Mouse (Mus musculus): Measurements from ENCODE around the gene Gm20388. TPM values are rescaled to one million over a fixed set of nuclear protein-coding genes. Genes with fewer than 3 reads are reported as not detected.

The Gm20388 gene
- polyA plus RNA-seq, 1 experiment from 2014 or later: 12.4 TPM

DNA sequence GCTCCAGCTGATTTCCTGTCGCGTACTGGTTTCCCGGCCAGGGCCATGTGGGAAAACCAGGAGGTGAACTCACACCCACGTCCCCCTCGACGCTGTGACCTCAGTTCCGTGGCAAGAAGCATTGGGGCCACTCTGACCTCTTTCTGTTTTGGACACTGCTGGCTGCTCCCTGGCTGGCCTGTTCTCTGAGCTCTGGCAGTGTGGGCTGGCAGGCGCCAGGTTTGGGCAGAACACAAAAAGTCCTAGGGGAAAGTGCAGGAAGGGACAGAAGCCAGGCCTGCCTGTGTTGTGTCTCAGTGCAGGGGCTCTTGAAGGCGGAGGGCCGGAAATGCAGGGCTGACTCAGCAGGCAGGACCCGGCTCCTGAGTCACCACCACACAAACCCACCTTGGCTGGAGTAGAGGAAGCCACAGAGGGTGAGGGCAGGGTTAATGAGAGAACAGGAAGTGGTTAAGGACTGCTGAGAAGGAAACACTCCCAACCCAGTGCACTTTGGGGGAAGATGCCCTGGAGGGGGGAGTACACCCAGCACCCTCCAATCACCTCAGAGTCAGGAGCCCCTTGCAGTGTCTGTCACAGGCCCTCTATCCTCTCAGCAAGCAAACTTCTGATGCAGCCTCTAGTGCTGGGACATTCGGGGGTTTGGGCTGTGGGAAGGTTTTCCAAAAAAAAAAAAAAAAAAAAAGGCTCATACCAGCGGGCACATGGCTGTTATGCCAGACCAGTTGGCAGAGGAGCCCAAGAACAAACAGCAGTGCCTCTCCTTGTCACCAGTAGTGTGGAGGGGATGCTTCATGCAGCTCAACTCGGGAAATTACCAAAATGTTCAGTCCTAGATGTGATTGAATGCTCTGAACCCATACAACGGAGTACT lies 1277.1 kb downstream of the Gm20388 start:
- no peaks in the 10 kb centered on the region; the same call in 1 of the 2 replicates for H3K4me1 ChIP-seq (ENCODE audit: control insufficient read depth, insufficient read depth, low read depth, low read length)
- 68% methylated on average over 15 of the region's 15 CpGs for WGBS
- H3K36me3 ChIP-seq (ENCODE audit: control insufficient read depth, insufficient read depth, low read length): no peaks in the 10 kb centered on the region
- H3K9ac ChIP-seq (ENCODE audit: low read depth, low read length): no peak overlapping the region
- no peak for ATAC-seq
- no peaks in the 10 kb centered on the region for H3K27me3 ChIP-seq (replicated peaks; ENCODE audit: control insufficient read depth, insufficient read depth, low read length)
- H3K27ac ChIP-seq (ENCODE audit: low read depth, low read length): no peak overlapping the region
- no peak overlapping the region for H3K4me2 ChIP-seq (ENCODE audit: low read length)
- H3K4me3 ChIP-seq (ENCODE audit: low read length): no peak overlapping the region
- H3K9me3 ChIP-seq (ENCODE audit: control insufficient read depth, low read length): no peaks in the 10 kb centered on the region

DNA sequence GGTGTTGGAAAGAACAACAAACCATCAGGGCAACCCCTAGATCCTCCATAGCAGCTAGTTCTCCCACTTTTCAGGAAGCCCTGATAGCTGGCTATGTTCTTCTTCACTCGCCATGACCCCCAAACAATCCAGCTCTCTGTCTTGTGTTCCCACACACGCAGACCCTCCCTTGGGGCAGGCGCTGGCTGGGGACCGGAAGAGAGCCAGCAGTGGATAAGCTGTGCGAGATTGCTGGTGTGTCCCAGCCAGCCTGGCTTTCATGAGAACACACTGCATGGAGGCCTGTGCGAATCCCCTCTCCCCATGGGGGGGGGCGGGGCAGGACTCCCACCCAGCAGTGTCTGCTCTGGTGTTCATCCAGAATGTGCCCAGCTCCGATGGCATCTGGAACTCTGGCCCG lies 1278.4 kb downstream of the Gm20388 start:
- no peak overlapping the region for H3K4me3 ChIP-seq (ENCODE audit: low read length)
- H3K27ac ChIP-seq (ENCODE audit: low read depth, low read length): no peak overlapping the region
- no peak overlapping the region for H3K9ac ChIP-seq (ENCODE audit: low read depth, low read length)
- 75% methylated on average over 9 of the region's 9 CpGs for WGBS
- H3K27me3 ChIP-seq (replicated peaks; ENCODE audit: control insufficient read depth, insufficient read depth, low read length): no peaks in the 10 kb centered on the region
- no peaks in the 10 kb centered on the region for H3K9me3 ChIP-seq (ENCODE audit: control insufficient read depth, low read length)
- H3K36me3 ChIP-seq (ENCODE audit: control insufficient read depth, insufficient read depth, low read length): no peaks in the 10 kb centered on the region
- no peak for ATAC-seq
- H3K4me1 ChIP-seq (ENCODE audit: control insufficient read depth, insufficient read depth, low read depth, low read length): no peaks in the 10 kb centered on the region; the same call in 1 of the 2 replicates
- no peak overlapping the region for H3K4me2 ChIP-seq (ENCODE audit: low read length)

DNA sequence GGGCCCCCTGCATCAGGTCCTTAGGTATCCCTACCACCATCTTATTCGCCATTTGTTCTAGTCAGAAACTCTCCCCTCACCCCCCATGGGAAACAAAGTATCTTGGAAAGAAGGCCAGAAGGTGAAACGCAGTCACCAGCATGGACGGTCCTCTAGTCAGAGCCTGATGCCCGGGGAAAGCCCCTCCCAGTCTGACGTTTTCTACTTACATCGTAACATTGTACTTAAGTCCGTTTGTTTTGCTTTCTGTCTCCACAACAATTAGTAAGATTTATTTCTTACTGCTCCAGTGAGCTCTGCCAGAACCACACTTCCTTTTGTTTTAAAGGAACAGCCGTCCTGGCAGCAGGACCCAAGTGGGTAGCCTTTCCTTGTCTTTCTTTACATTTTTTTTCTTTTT lies 1281.8 kb downstream of the Gm20388 start:
- H3K4me3 ChIP-seq (ENCODE audit: low read length): no peak overlapping the region
- ATAC-seq: no peak

DNA sequence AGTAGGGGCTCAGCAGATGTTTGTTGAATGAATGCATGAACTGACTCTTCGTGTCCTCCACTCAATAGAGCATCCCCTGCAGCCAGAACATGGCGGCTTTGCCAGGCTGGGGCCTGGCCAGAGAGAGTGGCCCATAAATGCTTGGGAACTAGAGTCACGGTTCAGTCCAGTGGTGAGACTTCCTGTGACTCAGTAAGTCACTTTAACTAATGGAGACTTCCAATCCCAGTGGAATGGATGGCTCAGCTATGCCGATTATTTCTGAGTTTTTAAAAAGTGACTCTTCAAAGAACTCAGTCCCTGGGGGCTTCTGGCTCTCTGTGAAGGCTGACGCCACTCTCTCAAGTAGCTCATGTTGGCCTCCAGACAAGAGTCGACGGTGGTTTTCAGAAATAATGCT lies 1285.3 kb downstream of the Gm20388 start:
- Histone ChIP-seq H3K9ac (ENCODE audit: low read depth, low read length) (no peak overlapping the region), H3K4me3 (ENCODE audit: low read length) (no peak overlapping the region), H3K27ac (ENCODE audit: low read depth, low read length) (no peak overlapping the region), H3K27me3 (replicated peaks; ENCODE audit: control insufficient read depth, insufficient read depth, low read length) (no peaks in the 10 kb centered on the region), H3K36me3 (ENCODE audit: control insufficient read depth, insufficient read depth, low read length) (no peaks in the 10 kb centered on the region), H3K4me1 (ENCODE audit: control insufficient read depth, insufficient read depth, low read depth, low read length) (no peaks in the 10 kb centered on the region), H3K4me2 (ENCODE audit: low read length) (no peak overlapping the region), H3K9me3 (ENCODE audit: control insufficient read depth, low read length) (no peaks in the 10 kb centered on the region)
- ATAC-seq: no peak
- 77% methylated on average over 7 of the region's 7 CpGs for WGBS

More for the DNA sequence above, 1281.8 kb downstream of the Gm20388 start:
- no peak overlapping the region for H3K27ac ChIP-seq (ENCODE audit: low read depth, low read length)
- no peaks in the 10 kb centered on the region for H3K27me3 ChIP-seq (replicated peaks; ENCODE audit: control insufficient read depth, insufficient read depth, low read length)
- no peaks in the 10 kb centered on the region for H3K36me3 ChIP-seq (ENCODE audit: control insufficient read depth, insufficient read depth, low read length)
- WGBS: 60% methylated on average over 8 of the region's 8 CpGs
- no peak overlapping the region for H3K9ac ChIP-seq (ENCODE audit: low read depth, low read length)
- no peaks in the 10 kb centered on the region for H3K9me3 ChIP-seq (ENCODE audit: control insufficient read depth, low read length)
- no peak overlapping the region for H3K4me2 ChIP-seq (ENCODE audit: low read length)
- no peaks in the 10 kb centered on the region; the same call in 1 of the 2 replicates for H3K4me1 ChIP-seq (ENCODE audit: control insufficient read depth, insufficient read depth, low read depth, low read length)

DNA sequence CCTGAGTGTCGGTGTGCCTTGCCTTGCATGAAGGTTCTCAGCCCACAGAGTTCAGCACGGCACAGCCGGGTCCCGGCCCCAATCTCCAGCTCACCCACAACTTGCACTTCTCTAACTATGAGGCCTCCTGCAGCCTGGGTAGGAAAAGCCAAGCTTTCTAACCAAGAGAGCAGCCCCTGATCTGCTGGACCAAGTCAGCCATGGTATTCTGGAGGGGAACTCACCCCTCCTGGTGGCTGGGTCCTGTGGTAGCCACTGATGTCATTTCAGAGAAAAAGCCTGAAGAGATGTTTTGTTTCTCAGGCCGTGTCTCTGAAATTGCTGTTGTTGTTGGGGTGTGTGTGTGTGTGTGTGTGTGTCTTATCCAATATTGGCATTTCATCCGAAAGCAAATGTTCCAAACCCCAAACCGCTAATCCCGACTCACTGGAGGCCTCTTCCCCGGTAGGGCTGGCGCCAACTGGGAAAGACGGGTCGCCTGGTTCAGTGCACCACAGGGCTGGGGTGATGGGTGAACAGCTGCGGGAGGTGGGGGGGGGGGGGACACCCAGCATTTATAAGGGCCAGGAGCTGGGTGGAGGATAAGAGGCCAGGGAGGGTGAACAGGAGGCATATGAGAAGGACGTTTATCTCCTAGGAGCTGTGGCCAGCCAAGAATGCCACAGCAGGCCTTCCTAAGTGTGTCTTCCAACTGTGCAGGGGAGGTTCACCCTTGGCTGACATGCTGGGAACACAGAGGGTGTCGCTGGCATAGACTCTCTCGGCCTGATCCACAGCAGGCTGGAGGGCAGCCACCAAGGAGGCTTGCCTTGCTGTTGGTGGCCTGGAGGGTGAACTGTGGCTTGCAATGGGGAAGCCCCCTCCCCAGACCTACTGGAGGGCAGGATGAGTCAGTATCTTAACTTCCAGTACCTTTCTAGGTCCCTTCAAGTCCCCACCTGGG lies 1286.4 kb downstream of the Gm20388 start:
- H3K9ac ChIP-seq (ENCODE audit: low read depth, low read length): no peak overlapping the region
- no peaks in the 10 kb centered on the region for H3K9me3 ChIP-seq (ENCODE audit: control insufficient read depth, low read length)
- no peak for ATAC-seq
- H3K4me2 ChIP-seq (ENCODE audit: low read length): no peak overlapping the region
- H3K27ac ChIP-seq (ENCODE audit: low read depth, low read length): no peak overlapping the region
- no peak overlapping the region for H3K4me3 ChIP-seq (ENCODE audit: low read length)
- no peaks in the 10 kb centered on the region for H3K36me3 ChIP-seq (ENCODE audit: control insufficient read depth, insufficient read depth, low read length)
- 71% methylated on average over 16 of the region's 16 CpGs for whole genome bisulfite sequencing
- no peaks in the 10 kb centered on the region for H3K27me3 ChIP-seq (replicated peaks; ENCODE audit: control insufficient read depth, insufficient read depth, low read length)
- no peaks in the 10 kb centered on the region for H3K4me1 ChIP-seq (ENCODE audit: control insufficient read depth, insufficient read depth, low read depth, low read length)

DNA sequence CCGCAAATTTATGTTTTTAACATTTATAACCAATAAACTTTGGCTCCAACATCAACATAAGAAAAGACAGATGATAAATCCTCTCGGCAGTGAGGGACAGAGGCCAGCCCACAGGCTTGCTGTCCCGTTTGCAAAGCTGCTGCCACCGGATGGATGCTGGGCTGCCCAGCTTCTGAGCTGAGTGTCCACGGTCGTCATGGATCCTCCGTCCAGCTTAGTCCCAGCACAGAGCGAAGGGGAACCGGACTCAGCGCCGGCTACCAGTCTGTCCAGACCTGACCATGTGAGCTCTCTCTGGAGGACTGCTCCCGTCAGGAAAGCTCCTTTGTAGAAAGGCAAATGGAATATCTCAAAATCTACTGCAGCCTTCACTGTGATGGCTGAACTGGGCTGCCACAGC lies 1289.4 kb downstream of the Gm20388 start:
- Histone ChIP-seq H3K4me3 (ENCODE audit: low read length) (no peak overlapping the region), H3K27me3 (replicated peaks; ENCODE audit: control insufficient read depth, insufficient read depth, low read length) (no peaks in the 10 kb centered on the region), H3K36me3 (ENCODE audit: control insufficient read depth, insufficient read depth, low read length) (no peaks in the 10 kb centered on the region), H3K27ac (ENCODE audit: low read depth, low read length) (no peak overlapping the region), H3K4me1 (ENCODE audit: control insufficient read depth, insufficient read depth, low read depth, low read length) (no peaks in the 10 kb centered on the region), H3K4me2 (ENCODE audit: low read length) (no peak overlapping the region), H3K9ac (ENCODE audit: low read depth, low read length) (no peak overlapping the region), H3K9me3 (ENCODE audit: control insufficient read depth, low read length) (no peaks in the 10 kb centered on the region)
- 59% methylated on average over 12 of the region's 12 CpGs for WGBS
- ATAC-seq: no peak

DNA sequence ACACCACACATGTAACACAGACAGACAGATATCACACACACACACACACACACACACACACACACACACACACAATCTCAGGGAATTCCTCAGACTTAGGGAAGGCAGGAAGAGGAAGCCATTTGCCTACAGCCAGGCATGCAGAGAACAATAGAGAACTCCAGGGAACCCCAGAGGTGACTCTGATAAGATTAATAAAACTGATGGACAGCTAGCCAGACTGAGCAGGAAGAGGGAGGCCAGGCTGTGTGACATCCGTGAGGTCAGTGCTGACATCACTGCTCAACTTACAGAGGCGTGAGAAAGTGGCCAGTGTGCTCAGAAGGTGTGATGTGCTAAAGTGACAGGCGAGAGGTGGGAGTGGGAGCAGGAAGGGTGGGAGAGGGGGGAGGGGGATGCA lies 1290.3 kb downstream of the Gm20388 start:
- no peak overlapping the region for H3K9ac ChIP-seq (ENCODE audit: low read depth, low read length)
- no peak overlapping the region for H3K27ac ChIP-seq (ENCODE audit: low read depth, low read length)
- no peaks in the 10 kb centered on the region for H3K4me1 ChIP-seq (ENCODE audit: control insufficient read depth, insufficient read depth, low read depth, low read length)
- ATAC-seq: no peak
- H3K9me3 ChIP-seq (ENCODE audit: control insufficient read depth, low read length): no peaks in the 10 kb centered on the region
- no peaks in the 10 kb centered on the region for H3K36me3 ChIP-seq (ENCODE audit: control insufficient read depth, insufficient read depth, low read length)
- H3K4me2 ChIP-seq (ENCODE audit: low read length): no peak overlapping the region
- WGBS: 67% methylated on average over 3 of the region's 3 CpGs
- peaks cover 2% of the 10 kb centered on the region; the same call in 1 of the 2 replicates for H3K27me3 ChIP-seq (replicated peaks; ENCODE audit: control insufficient read depth, insufficient read depth, low read length)
- no peak overlapping the region for H3K4me3 ChIP-seq (ENCODE audit: low read length)

DNA sequence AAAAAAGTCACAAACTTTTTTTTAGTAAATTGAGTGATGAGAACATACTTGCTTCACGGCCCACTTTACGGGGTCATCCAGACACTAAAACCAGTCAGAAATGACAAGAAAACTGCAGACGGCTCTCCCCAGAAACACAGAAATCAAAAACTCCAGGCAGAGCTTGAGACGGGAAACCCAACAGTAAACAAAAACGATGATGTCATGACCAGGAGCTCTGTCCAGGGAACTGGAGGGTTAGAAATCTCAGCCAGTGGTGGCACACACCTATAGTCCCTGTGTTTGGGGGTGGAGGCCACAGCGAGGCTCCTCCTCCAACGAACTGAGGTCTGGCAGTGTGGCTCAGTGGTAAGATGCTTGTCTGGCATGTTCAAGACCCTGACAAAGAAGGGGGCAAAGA lies 1291.0 kb downstream of the Gm20388 start:
- no peak overlapping the region for H3K9ac ChIP-seq (ENCODE audit: low read depth, low read length)
- H3K36me3 ChIP-seq (ENCODE audit: control insufficient read depth, insufficient read depth, low read length): no peaks in the 10 kb centered on the region
- no peak for ATAC-seq
- H3K4me1 ChIP-seq (ENCODE audit: control insufficient read depth, insufficient read depth, low read depth, low read length): no peaks in the 10 kb centered on the region
- no peak overlapping the region for H3K4me2 ChIP-seq (ENCODE audit: low read length)
- no peaks in the 10 kb centered on the region for H3K9me3 ChIP-seq (ENCODE audit: control insufficient read depth, low read length)
- H3K4me3 ChIP-seq (ENCODE audit: low read length): no peak overlapping the region
- peaks cover 2% of the 10 kb centered on the region; the same call in 1 of the 2 replicates for H3K27me3 ChIP-seq (replicated peaks; ENCODE audit: control insufficient read depth, insufficient read depth, low read length)
- 83% methylated on average over 7 of the region's 7 CpGs for WGBS
- no peak overlapping the region for H3K27ac ChIP-seq (ENCODE audit: low read depth, low read length)
